ENCODE assay signal across 30 mouse cellular contexts in the genomic region with DNA sequence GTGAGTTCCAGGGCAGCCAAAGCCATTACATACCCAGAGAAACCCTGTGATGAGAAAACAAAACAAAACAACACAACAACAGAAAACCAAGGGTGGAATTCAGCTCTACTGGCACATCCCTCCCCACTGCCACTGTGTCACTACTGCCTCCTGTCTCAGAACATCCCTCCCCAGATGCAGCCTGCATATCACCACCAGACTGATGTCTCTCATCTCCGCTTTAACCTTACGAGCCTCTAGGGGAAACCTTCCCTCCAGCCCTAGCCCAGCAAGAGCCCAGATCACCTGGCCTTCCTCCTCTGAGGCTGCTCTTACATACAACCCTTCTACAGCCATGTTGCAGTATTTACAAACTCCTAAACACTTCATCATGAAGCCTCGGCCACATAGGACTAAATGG. TPM values are rescaled to one million over a fixed set of nuclear protein-coding genes. Genes with fewer than 3 reads are reported as not detected.
DNase-seq lines count a peak whose midpoint lies in the region; ATAC-seq and TF ChIP-seq lines count a peak whose summit lies in the region.
"Had no signal": no experiment of that assay in that cellular context is flagged by ENCODE, and none has a peak within 500 bp of the region (broad histone marks: within the 10 kb centered on the region; RNA-seq: fewer than 3 reads in every experiment).

No protein-coding gene starts in this region.

- H3K36me3 ChIP-seq in forebrain, embryonic 15.5 days = no peaks in the 10 kb centered on the region
- 0 out of 2 replicates have a peak, but pooled peaks cover 7% of the 10 kb centered on the region for H3K36me3 ChIP-seq in forebrain, embryonic 12.5 days (replicated peaks)
- H3K36me3 ChIP-seq in heart, embryonic 13.5 days = peaks cover 9% of the 10 kb centered on the region
- H3K36me3 ChIP-seq in hindbrain, embryonic 12.5 days = 0 out of 2 replicates have a peak, but pooled peaks cover 12% of the 10 kb centered on the region
- H3K36me3 ChIP-seq: lung, embryonic 15.5 days had no signal

- no peak for TF ChIP-seq CTCF in layer of hippocampus, adult 2 months (conservative IDR thresholded peaks at IDR 0.05)

- H3K4me1 ChIP-seq in forebrain, embryonic 15.5 days = peaks cover 11% of the 10 kb centered on the region
- H3K4me1 ChIP-seq in forebrain, embryonic 12.5 days = 0 out of 2 replicates have a peak, but pooled peaks cover 6% of the 10 kb centered on the region
- H3K4me1 ChIP-seq in heart, embryonic 13.5 days = peaks cover 12% of the 10 kb centered on the region; the same call in 1 of the 2 replicates
- H3K4me1 ChIP-seq in hindbrain, embryonic 12.5 days = no peaks in the 10 kb centered on the region
- H3K4me1 ChIP-seq: embryonic facial prominence, embryonic 13.5 days; forebrain, embryonic 10.5 days; limb, embryonic 12.5 days; midbrain, embryonic 10.5 days; neural tube, embryonic 12.5 days had no signal

- H3K9me3 ChIP-seq in forebrain, embryonic 15.5 days = no peaks in the 10 kb centered on the region
- H3K9me3 ChIP-seq in forebrain, embryonic 12.5 days = no peaks in the 10 kb centered on the region
- no peaks in the 10 kb centered on the region for H3K9me3 ChIP-seq in heart, embryonic 13.5 days
- H3K9me3 ChIP-seq in hindbrain, embryonic 12.5 days (replicated peaks) = no peaks in the 10 kb centered on the region
- H3K9me3 ChIP-seq: embryonic facial prominence, embryonic 13.5 days; forebrain, embryonic 10.5 days; hindbrain, embryonic 13.5 days; limb, embryonic 12.5 days; lung, embryonic 15.5 days; midbrain, embryonic 10.5 days; neural tube, embryonic 12.5 days had no signal

- WGBS in forebrain, embryonic 15.5 days = 83% methylated on average over 3 of the region's 3 CpGs
- 83% methylated on average over 3 of the region's 3 CpGs for WGBS in forebrain, embryonic 12.5 days
- WGBS in heart, embryonic 13.5 days = 60% methylated on average over 3 of the region's 3 CpGs
- 89% methylated on average over 3 of the region's 3 CpGs for WGBS in hindbrain, embryonic 12.5 days

- 0 out of 2 replicates have a peak overlapping the region, but pooled peaks have one; percentile 5 for H3K27ac ChIP-seq in forebrain, embryonic 15.5 days (replicated peaks)
- H3K27ac ChIP-seq in forebrain, embryonic 12.5 days = no peak overlapping the region
- peak overlapping the region; percentile 84 for H3K27ac ChIP-seq in heart, embryonic 13.5 days (replicated peaks)
- peak overlapping the region; percentile 0; the same call in 1 of the 2 replicates for H3K27ac ChIP-seq in layer of hippocampus, adult 2 months
- H3K27ac ChIP-seq in hindbrain, embryonic 12.5 days = no peak overlapping the region
- H3K27ac ChIP-seq: embryonic facial prominence, embryonic 13.5 days; forebrain, embryonic 10.5 days; hindbrain, embryonic 13.5 days; kidney, postnatal 0 days; limb, embryonic 12.5 days; lung, embryonic 15.5 days; neural tube, embryonic 12.5 days; stomach, postnatal 0 days had no signal

- ATAC-seq in forebrain, embryonic 15.5 days (replicated peaks) = no peak
- ATAC-seq in forebrain, embryonic 12.5 days (ENCODE audit: low FRiP score) = no peak
- ATAC-seq in heart, embryonic 13.5 days (ENCODE audit: extremely low read depth, insufficient number of reproducible peaks, low FRiP score, low TSS enrichment) = no peak
- ATAC-seq in hindbrain, embryonic 12.5 days (ENCODE audit: low FRiP score) = no peak
- ATAC-seq: activated CD4-positive, CD25-positive, alpha-beta regulatory T cell, adult 4 months; forebrain, postnatal 0 days; intestine, embryonic 16.5 days had no signal

- H3K4me2 ChIP-seq in forebrain, embryonic 15.5 days (replicated peaks) = no peak overlapping the region
- H3K4me2 ChIP-seq in forebrain, embryonic 12.5 days = no peak overlapping the region
- H3K4me2 ChIP-seq in heart, embryonic 13.5 days = no peak overlapping the region
- no peak overlapping the region for H3K4me2 ChIP-seq in hindbrain, embryonic 12.5 days (replicated peaks)
- H3K4me2 ChIP-seq: embryonic facial prominence, embryonic 13.5 days; hindbrain, embryonic 13.5 days; limb, embryonic 12.5 days; liver, embryonic 11.5 days; lung, embryonic 15.5 days; neural tube, embryonic 12.5 days had no signal

- DNase-seq in heart, adult 9 months (ENCODE audit: low spot score in 2 of 2) = no peak
- no peak for DNase-seq in layer of hippocampus, adult 2 months (ENCODE audit: low spot score in 2 of 2)
- no peak for DNase-seq in layer of hippocampus, adult 8-10 months (ENCODE audit: low spot score in 2 of 2)
- peak; percentile 58 for DNase-seq in ZHBTc4 (ENCODE audit: low read depth, low spot score)
- DNase-seq: forebrain, postnatal 0 days; gastrocnemius, postnatal 10 days; kidney, adult 8-10 months; kidney, postnatal 4 days; layer of hippocampus, adult 9-11 months; right cerebral cortex, postnatal 4 days; thymus, adult 18-20 months; thymus, postnatal 36 days had no signal

- H3K4me3 ChIP-seq in forebrain, embryonic 15.5 days = no peak overlapping the region
- H3K4me3 ChIP-seq in forebrain, embryonic 12.5 days (replicated peaks) = no peak overlapping the region
- H3K4me3 ChIP-seq in heart, embryonic 13.5 days = no peak overlapping the region
- no peak overlapping the region for H3K4me3 ChIP-seq in layer of hippocampus, adult 2 months
- H3K4me3 ChIP-seq in hindbrain, embryonic 12.5 days = no peak overlapping the region
- H3K4me3 ChIP-seq: embryonic facial prominence, embryonic 13.5 days; forebrain, embryonic 10.5 days; hindbrain, embryonic 13.5 days; limb, embryonic 12.5 days; lung, embryonic 15.5 days; midbrain, embryonic 10.5 days; myocyte; neural tube, embryonic 12.5 days had no signal

- H3K9ac ChIP-seq in forebrain, embryonic 15.5 days (replicated peaks) = no peak overlapping the region
- no peak overlapping the region for H3K9ac ChIP-seq in forebrain, embryonic 12.5 days
- H3K9ac ChIP-seq in heart, embryonic 13.5 days = peak overlapping the region; percentile 58; the same call in 1 of the 2 replicates
- H3K9ac ChIP-seq in hindbrain, embryonic 12.5 days = no peak overlapping the region
- H3K9ac ChIP-seq: embryonic facial prominence, embryonic 13.5 days; forebrain, postnatal 0 days; hindbrain, embryonic 13.5 days; limb, embryonic 12.5 days; lung, embryonic 15.5 days; neural tube, embryonic 12.5 days had no signal

- no peaks in the 10 kb centered on the region for H3K27me3 ChIP-seq in forebrain, embryonic 15.5 days
- H3K27me3 ChIP-seq in forebrain, embryonic 12.5 days = no peaks in the 10 kb centered on the region
- no peaks in the 10 kb centered on the region for H3K27me3 ChIP-seq in heart, embryonic 13.5 days (replicated peaks)
- H3K27me3 ChIP-seq in hindbrain, embryonic 12.5 days = no peaks in the 10 kb centered on the region
- H3K27me3 ChIP-seq: CH12.LX; embryonic facial prominence, embryonic 13.5 days; hindbrain, embryonic 13.5 days; limb, embryonic 12.5 days; lung, embryonic 15.5 days; neural tube, embryonic 12.5 days had no signal

RNA-seq across cellular contexts. Expression of gene Srsf1, which starts 9.8 kb away (rescaled TPM):
- 342 and 347 TPM in 2 replicates for polyA plus RNA-seq in forebrain, embryonic 15.5 days (2015; fragmentation: Nextera tagmentation; extraction: Ambion mirVana)
- polyA plus RNA-seq in forebrain, embryonic 12.5 days (2016; fragmentation: Nextera tagmentation; extraction: Ambion mirVana) = 564 and 577 TPM in 2 replicates
- polyA plus RNA-seq in heart, embryonic 13.5 days (2015; fragmentation: Nextera tagmentation; extraction: Ambion mirVana) = 170 and 175 TPM in 2 replicates
- 100 to 1,000 TPM; 234 TPM for total RNA-seq in layer of hippocampus, adult 2 months (2021)
- 100 to 1,000 TPM; 208 to 223 (median 218) TPM for total RNA-seq in layer of hippocampus, adult 8-10 months (2022)
- polyA plus RNA-seq in hindbrain, embryonic 12.5 days (2016; fragmentation: Nextera tagmentation; extraction: Ambion mirVana) = 468 and 477 TPM in 2 replicates

RNA-seq across cellular contexts. Expression of gene Vezf1, which starts 30.7 kb away (rescaled TPM):
- 60.6 and 61.4 TPM in 2 replicates for polyA plus RNA-seq in forebrain, embryonic 15.5 days (2015; fragmentation: Nextera tagmentation; extraction: Ambion mirVana)
- polyA plus RNA-seq in forebrain, embryonic 12.5 days (2016; fragmentation: Nextera tagmentation; extraction: Ambion mirVana) = 84.8 and 91.5 TPM in 2 replicates
- polyA plus RNA-seq in heart, embryonic 13.5 days (2015; fragmentation: Nextera tagmentation; extraction: Ambion mirVana) = 21.9 and 22.1 TPM in 2 replicates
- 10 to 100 TPM; 22.0 to 22.7 TPM for total RNA-seq in layer of hippocampus, adult 2 months (2021)
- total RNA-seq in layer of hippocampus, adult 8-10 months (2022) = 10 to 100 TPM; 25.0 to 26.5 (median 25.7) TPM
- polyA plus RNA-seq in hindbrain, embryonic 12.5 days (2016; fragmentation: Nextera tagmentation; extraction: Ambion mirVana) = 75.1 and 79.0 TPM in 2 replicates

RNA-seq across cellular contexts. Expression of gene Dynll2, which starts 50.1 kb away (rescaled TPM):
- polyA plus RNA-seq in forebrain, embryonic 15.5 days (2015; fragmentation: Nextera tagmentation; extraction: Ambion mirVana) = 38.5 and 39.3 TPM in 2 replicates
- polyA plus RNA-seq in forebrain, embryonic 12.5 days (2016; fragmentation: Nextera tagmentation; extraction: Ambion mirVana) = 34.7 and 36.2 TPM in 2 replicates
- polyA plus RNA-seq in heart, embryonic 13.5 days (2015; fragmentation: Nextera tagmentation; extraction: Ambion mirVana) = 19.1 and 19.7 TPM in 2 replicates
- total RNA-seq in layer of hippocampus, adult 2 months (2021) = 100 to 1,000 TPM; 447 to 467 TPM
- total RNA-seq in layer of hippocampus, adult 8-10 months (2022) = 100 to 1,000 TPM; 470 to 530 (median 496) TPM
- 39.9 and 44.8 TPM in 2 replicates for polyA plus RNA-seq in hindbrain, embryonic 12.5 days (2016; fragmentation: Nextera tagmentation; extraction: Ambion mirVana)

Comparison
In these comparisons a context has a peak if more than half of its experiments do, and no peak if none do; other contexts are left out.
1. H3K27ac ChIP-seq: peak in forebrain, embryonic 15.5 days (single experiment), heart, embryonic 13.5 days (single experiment) and layer of hippocampus, adult 2 months (single experiment); none in forebrain, embryonic 12.5 days (single experiment) and hindbrain, embryonic 12.5 days (single experiment).